ENCODE assay signal across 28 mouse cellular contexts in genomic region chr5:143511577-143511976, GRCm38 (mm10). TPM values are rescaled to one million over a fixed set of nuclear protein-coding genes. Genes with fewer than 3 reads are reported as not detected.
DNase-seq lines count a peak whose midpoint lies in the region; ATAC-seq lines count a peak whose summit lies in the region.
"Had no signal": no experiment of that assay in that cellular context is flagged by ENCODE, and none has a peak within 500 bp of the region (broad histone marks: within the 10 kb centered on the region; RNA-seq: fewer than 3 reads in every experiment).

No protein-coding gene starts in this region.

- H3K4me2 ChIP-seq in heart, embryonic 13.5 days, result no peak overlapping the region
- no peak overlapping the region; the same call in 1 of the 2 replicates for H3K4me2 ChIP-seq in liver, embryonic 13.5 days
- no peak overlapping the region for H3K4me2 ChIP-seq in liver, embryonic 15.5 days
- H3K4me2 ChIP-seq in stomach, embryonic 16.5 days (ENCODE audit: low read depth, low read length), result no peak overlapping the region
- H3K4me2 ChIP-seq: forebrain, embryonic 15.5 days; hindbrain, embryonic 12.5 days; midbrain, embryonic 15.5 days; neural tube, embryonic 12.5 days had no signal

- 65% methylated on average over 4 of the region's 4 CpGs for WGBS in heart, embryonic 13.5 days
- WGBS in liver, embryonic 13.5 days (ENCODE audit: insufficient replicate concordance), result 67% methylated on average over 4 of the region's 4 CpGs
- 59% methylated on average over 4 of the region's 4 CpGs for WGBS in liver, embryonic 15.5 days (ENCODE audit: insufficient replicate concordance)
- 54% methylated on average over 4 of the region's 4 CpGs for WGBS in stomach, embryonic 16.5 days

- peaks cover 83% of the 10 kb centered on the region for H3K36me3 ChIP-seq in heart, embryonic 13.5 days
- H3K36me3 ChIP-seq in liver, embryonic 13.5 days, result peaks cover 88% of the 10 kb centered on the region
- H3K36me3 ChIP-seq in liver, embryonic 15.5 days (replicated peaks), result peaks cover 94% of the 10 kb centered on the region
- H3K36me3 ChIP-seq in stomach, embryonic 16.5 days (ENCODE audit: control insufficient read depth, insufficient read depth, low read length), result peaks cover 24% of the 10 kb centered on the region; the same call in 1 of the 2 replicates

- H3K9ac ChIP-seq in heart, embryonic 13.5 days, result no peak overlapping the region
- H3K9ac ChIP-seq in liver, embryonic 13.5 days, result no peak overlapping the region
- H3K9ac ChIP-seq in liver, embryonic 15.5 days, result no peak overlapping the region
- no peak overlapping the region for H3K9ac ChIP-seq in stomach, embryonic 16.5 days (ENCODE audit: low read length)
- H3K9ac ChIP-seq: forebrain, embryonic 15.5 days; hindbrain, embryonic 12.5 days; liver, embryonic 14.5 days; midbrain, embryonic 15.5 days; neural tube, embryonic 12.5 days had no signal

- no peaks in the 10 kb centered on the region for H3K27me3 ChIP-seq in heart, embryonic 13.5 days (replicated peaks)
- no peaks in the 10 kb centered on the region for H3K27me3 ChIP-seq in liver, embryonic 13.5 days
- H3K27me3 ChIP-seq in liver, embryonic 15.5 days, result no peaks in the 10 kb centered on the region
- no peaks in the 10 kb centered on the region for H3K27me3 ChIP-seq in stomach, embryonic 16.5 days (ENCODE audit: control insufficient read depth, insufficient read depth, low read length)
- H3K27me3 ChIP-seq: CH12.LX; forebrain, embryonic 15.5 days; hindbrain, embryonic 12.5 days; midbrain, embryonic 15.5 days; neural tube, embryonic 12.5 days had no signal

- DNase-seq in heart, postnatal 14 days, result no peak
- DNase-seq in liver, embryonic 13.5 days, result no peak
- DNase-seq in liver, result no peak
- DNase-seq in adrenal gland, adult (ENCODE audit: inconsistent age in 2 of 2, low spot score in 1 of 2), result no peak
- DNase-seq: adrenal gland, adult 8-10 months; B cell, adult 2 months; cerebellum, adult 2 months; cerebellum, postnatal 25 days; embryo, embryonic 11 days; gastrocnemius, postnatal 10 days; kidney, adult 18-20 months; kidney, postnatal 10 days; left cerebral cortex, postnatal 4 days; right cerebral cortex, postnatal 14 days; spleen, adult 18-20 months; thymus, adult 18-20 months; thymus, postnatal 36 days had no signal

- intact Hi-C loops in heart, postnatal 14 days (cut with DNase I), result no loop called here

- H3K9me3 ChIP-seq in heart, embryonic 13.5 days, result no peaks in the 10 kb centered on the region
- H3K9me3 ChIP-seq in liver, embryonic 13.5 days (replicated peaks), result no peaks in the 10 kb centered on the region
- H3K9me3 ChIP-seq in liver, embryonic 15.5 days (replicated peaks), result no peaks in the 10 kb centered on the region
- no peaks in the 10 kb centered on the region for H3K9me3 ChIP-seq in stomach, embryonic 16.5 days (replicated peaks; ENCODE audit: control insufficient read depth, low read length)
- H3K9me3 ChIP-seq: forebrain, embryonic 15.5 days; G1E; hindbrain, embryonic 12.5 days; midbrain, embryonic 15.5 days; neural tube, embryonic 12.5 days had no signal

- ATAC-seq in heart, embryonic 13.5 days (ENCODE audit: extremely low read depth, insufficient number of reproducible peaks, low FRiP score, low TSS enrichment), result no peak
- ATAC-seq in liver, embryonic 13.5 days (ENCODE audit: low read depth), result no peak
- no peak for ATAC-seq in liver, embryonic 15.5 days (ENCODE audit: insufficient read depth)
- ATAC-seq in stomach, embryonic 16.5 days (ENCODE audit: insufficient read depth, low FRiP score), result no peak
- ATAC-seq: forebrain, embryonic 15.5 days; midbrain, embryonic 15.5 days had no signal

- H3K4me3 ChIP-seq in heart, embryonic 13.5 days, result no peak overlapping the region
- H3K4me3 ChIP-seq in liver, embryonic 13.5 days (replicated peaks), result no peak overlapping the region
- no peak overlapping the region for H3K4me3 ChIP-seq in liver, embryonic 15.5 days (replicated peaks)
- H3K4me3 ChIP-seq in stomach, embryonic 16.5 days (replicated peaks; ENCODE audit: low read length), result no peak overlapping the region
- H3K4me3 ChIP-seq: forebrain, embryonic 15.5 days; hindbrain, embryonic 12.5 days; left cerebral cortex, adult 2 months; midbrain, embryonic 15.5 days; neural tube, embryonic 12.5 days had no signal

- 0 out of 2 replicates have a peak overlapping the region, but pooled peaks have one; percentile 9 for H3K27ac ChIP-seq in heart, embryonic 13.5 days (replicated peaks)
- H3K27ac ChIP-seq in liver, embryonic 13.5 days, result peak overlapping the region; percentile 87
- 0 out of 2 replicates have a peak overlapping the region, but pooled peaks have one; percentile 42 for H3K27ac ChIP-seq in liver, embryonic 15.5 days (replicated peaks)
- peak overlapping the region; percentile 70 for H3K27ac ChIP-seq in stomach, embryonic 16.5 days (ENCODE audit: low read length)
- H3K27ac ChIP-seq: forebrain, embryonic 15.5 days; hindbrain, embryonic 12.5 days; left cerebral cortex, adult 2 months; midbrain, embryonic 15.5 days; neural tube, embryonic 12.5 days had no signal

- peaks cover 87% of the 10 kb centered on the region for H3K4me1 ChIP-seq in heart, embryonic 13.5 days
- peaks cover 78% of the 10 kb centered on the region for H3K4me1 ChIP-seq in liver, embryonic 13.5 days (replicated peaks)
- peaks cover 67% of the 10 kb centered on the region for H3K4me1 ChIP-seq in liver, embryonic 15.5 days (replicated peaks)
- peaks cover 41% of the 10 kb centered on the region; the same call in 1 of the 2 replicates for H3K4me1 ChIP-seq in stomach, embryonic 16.5 days (ENCODE audit: control insufficient read depth, insufficient read depth, low read length)

RNA-seq across cellular contexts. Expression of gene Rac1, which starts 16.3 kb away (rescaled TPM):
- 352 and 355 TPM in 2 replicates for polyA plus RNA-seq in heart, embryonic 13.5 days (2015; fragmentation: Nextera tagmentation; extraction: Ambion mirVana)
- total RNA-seq in heart, postnatal 14 days (2021), result 100 to 1,000 TPM; 257 to 259 TPM
- 178 and 188 TPM in 2 replicates for polyA plus RNA-seq in liver, embryonic 13.5 days (2015; fragmentation: Nextera tagmentation; extraction: Ambion mirVana)
- polyA plus RNA-seq in liver, embryonic 15.5 days (2015; fragmentation: Nextera tagmentation; extraction: Ambion mirVana), result 155 and 162 TPM in 2 replicates
- 195 and 223 TPM in 2 replicates for polyA plus RNA-seq in stomach, embryonic 16.5 days (2015; fragmentation: Nextera tagmentation; extraction: Ambion mirVana)

RNA-seq across cellular contexts. Expression of gene Daglb, which starts 47.2 kb away (rescaled TPM):
- polyA plus RNA-seq in heart, embryonic 13.5 days (2015; fragmentation: Nextera tagmentation; extraction: Ambion mirVana), result 9.0 and 9.1 TPM in 2 replicates
- total RNA-seq in heart, postnatal 14 days (2021), result 1 to 10 TPM; 7.7 to 7.9 TPM
- polyA plus RNA-seq in liver, embryonic 13.5 days (2015; fragmentation: Nextera tagmentation; extraction: Ambion mirVana), result 8.8 and 9.2 TPM in 2 replicates
- polyA plus RNA-seq in liver, embryonic 15.5 days (2015; fragmentation: Nextera tagmentation; extraction: Ambion mirVana), result 8.3 and 9.3 TPM in 2 replicates
- 10.3 and 11.5 TPM in 2 replicates for polyA plus RNA-seq in stomach, embryonic 16.5 days (2015; fragmentation: Nextera tagmentation; extraction: Ambion mirVana)

Comparison
In these comparisons a context has a peak if more than half of its experiments do, and no peak if none do; other contexts are left out.
1. H3K27ac ChIP-seq: peak in every context shown above with its lines; median percentile 87 in liver, embryonic 13.5 days; 70 in stomach, embryonic 16.5 days; 42 in liver, embryonic 15.5 days; 9 in heart, embryonic 13.5 days.